ENCODE assay signal across 13 mouse cellular contexts in the genomic region with DNA sequence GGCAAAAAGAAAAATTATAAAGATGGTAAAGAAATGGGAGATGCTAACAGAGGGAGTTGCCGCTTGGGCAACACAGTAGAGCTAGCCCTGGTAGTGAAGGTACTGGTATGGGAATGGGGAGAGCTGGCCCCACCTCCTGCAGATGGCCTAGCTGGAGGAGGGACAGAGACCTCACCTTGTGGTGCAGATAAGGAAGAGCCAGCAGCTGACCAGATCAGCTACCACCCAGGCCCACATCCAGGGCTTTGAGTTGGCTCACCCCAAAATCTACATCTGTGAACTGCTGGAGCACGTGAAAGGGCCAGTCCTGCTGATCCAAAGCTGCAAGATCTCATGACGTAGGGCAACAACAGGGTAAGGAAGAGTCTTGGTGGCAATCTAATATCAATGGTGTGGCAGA. TPM values are rescaled to one million over a fixed set of nuclear protein-coding genes. Genes with fewer than 3 reads are reported as not detected.
"Had no signal": no experiment of that assay in that cellular context is flagged by ENCODE, and none has a peak within 500 bp of the region (broad histone marks: within the 10 kb centered on the region; RNA-seq: fewer than 3 reads in every experiment).

No protein-coding gene starts in this region.

- H3K27me3 ChIP-seq: limb, embryonic 13.5 days; neural tube, embryonic 12.5 days had no signal

- DNase-seq: kidney, adult 11 months; kidney, adult 9 months; kidney, postnatal 10 days; kidney, postnatal 4 days; left cerebral cortex, postnatal 4 days; lung, adult 18-20 months; lung, postnatal 36 days; midbrain, embryonic 14.5 days had no signal

- H3K9me3 ChIP-seq: limb, embryonic 13.5 days; midbrain, embryonic 10.5 days; neural tube, embryonic 12.5 days had no signal

- H3K9ac ChIP-seq: limb, embryonic 13.5 days; neural tube, embryonic 12.5 days had no signal

- H3K4me3 ChIP-seq: layer of hippocampus, adult 2 months; limb, embryonic 13.5 days; midbrain, embryonic 10.5 days; neural tube, embryonic 12.5 days had no signal

- H3K27ac ChIP-seq: layer of hippocampus, adult 2 months; limb, embryonic 13.5 days; midbrain, embryonic 10.5 days; neural tube, embryonic 12.5 days; stomach, postnatal 0 days had no signal

- H3K4me1 ChIP-seq: limb, embryonic 13.5 days; neural tube, embryonic 12.5 days had no signal

- H3K36me3 ChIP-seq: limb, embryonic 13.5 days; midbrain, embryonic 10.5 days; neural tube, embryonic 12.5 days had no signal

- H3K4me2 ChIP-seq: limb, embryonic 13.5 days; neural tube, embryonic 12.5 days had no signal

RNA-seq across cellular contexts. Expression of gene 4930550C14Rik, which starts 24.6 kb away (rescaled TPM):
- total RNA-seq: layer of hippocampus, adult 2 months; left cerebral cortex, postnatal 4 days had no signal
